Mouse (Mus musculus) heart, embryonic 15.5 days (tissue): ENCODE results near the gene Sh3bgrl2. TPM values are rescaled to one million over a fixed set of nuclear protein-coding genes. Genes with fewer than 3 reads are reported as not detected.

Experiments
- ATAC-seq: fragments of 200-750 bp; cut with Nextera tagmentation; replicated peaks from 2 replicates; pipeline ENCODE4 v1.8.0; 2017; ENCODE audit warnings: low read depth, moderate TSS enrichment; ENCODE audit not compliant: insufficient number of reproducible peaks, insufficient read depth, low FRiP score
- H3K27ac ChIP-seq: fragments of 300-500 bp; sonication (generic); 2 replicates; pipeline ENCODE4 v1.5.1; 2015; ENCODE audit warnings: mild to moderate bottlenecking, inconsistent platforms
- H3K27me3 ChIP-seq: fragments of 300-500 bp; sonication (generic); 2 replicates; pipeline ENCODE4 v1.6.1; 2015; ENCODE audit warnings: inconsistent platforms
- H3K36me3 ChIP-seq: fragments of 300-500 bp; sonication (generic); 2 replicates; pipeline ENCODE4 v1.6.1; 2015; ENCODE audit warnings: mild to moderate bottlenecking, inconsistent platforms
- H3K4me1 ChIP-seq: fragments of 300-500 bp; sonication (generic); replicated peaks from 2 replicates; pipeline ENCODE4 v1.6.1; 2015; ENCODE audit warnings: inconsistent platforms
- H3K4me2 ChIP-seq: fragments of 300-500 bp; sonication (generic); 2 replicates; pipeline ENCODE4 v1.6.1; 2015; ENCODE audit warnings: inconsistent platforms, mild to moderate bottlenecking, moderate library complexity
- H3K4me3 ChIP-seq: fragments of 300-500 bp; sonication (generic); 2 replicates; pipeline ENCODE4 v1.5.1; 2015; ENCODE audit warnings: mild to moderate bottlenecking, inconsistent platforms
- H3K9ac ChIP-seq: fragments of 300-500 bp; sonication (generic); 2 replicates; pipeline ENCODE4 v1.6.1; 2015; ENCODE audit warnings: mild to moderate bottlenecking, inconsistent platforms
- H3K9me3 ChIP-seq: fragments of 300-500 bp; sonication (generic); replicated peaks from 2 replicates; pipeline ENCODE4 v1.6.1; 2016; ENCODE audit warnings: inconsistent platforms
- WGBS: fragments of 180-500 bp; shearing (Covaris S2); methylation state at CpG from one replicate; pipeline ENCODE4 v1.1.7; 2015; ENCODE audit warnings: mixed read lengths; 5-methylcytosine and 5-hydroxymethylcytosine counted together
- polyA plus RNA-seq: library from polyadenylated mRNA; unstranded; fragments of >200 nt; fragmentation: Nextera tagmentation; extraction: Ambion mirVana; gene quantifications from 2 replicates; pipeline ENCODE4 v1.2.1, GENCODE M21; 2015

Gene Sh3bgrl2
- polyA plus RNA-seq, 1 experiment from 2014 or later = 11.9 TPM

DNA sequence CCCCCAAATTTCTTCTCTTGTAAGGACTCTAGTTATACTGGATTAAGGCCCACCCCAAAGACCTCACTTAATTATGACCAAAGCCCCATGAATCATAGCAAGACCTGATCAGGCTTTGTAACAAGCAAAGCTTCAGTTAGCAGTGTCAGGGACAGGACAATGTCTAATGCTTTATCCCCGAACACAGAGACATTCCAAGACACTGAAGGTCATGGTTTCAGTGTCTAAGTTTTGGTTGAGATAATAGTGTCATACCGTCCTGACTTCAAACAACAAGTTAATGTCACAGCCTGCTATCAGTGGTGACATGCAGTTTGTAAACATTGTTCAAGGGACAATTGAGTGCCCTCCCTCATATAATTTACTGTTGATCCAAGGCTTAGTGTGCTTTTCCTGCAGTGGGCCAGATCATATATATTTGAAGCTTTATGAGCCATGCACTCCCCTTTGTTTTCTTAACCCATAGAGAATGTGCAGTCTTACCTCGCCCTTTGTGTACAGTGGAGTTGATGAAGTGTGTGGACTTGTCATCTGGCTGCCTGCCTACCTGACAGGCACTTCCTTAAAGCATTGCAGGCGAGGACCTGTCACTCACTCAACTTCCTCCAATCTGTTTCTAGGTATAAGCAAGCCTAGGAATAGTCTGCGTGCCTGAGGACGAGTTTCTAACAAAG is 67.9 kb downstream of the Sh3bgrl2 start:
- H3K4me3 ChIP-seq = no peak overlapping the region
- no peaks in the 10 kb centered on the region for H3K36me3 ChIP-seq
- peaks cover 13% of the 10 kb centered on the region for H3K4me1 ChIP-seq
- no peak overlapping the region for H3K27ac ChIP-seq
- 18% methylated on average over 6 of the region's 6 CpGs for WGBS
- H3K9me3 ChIP-seq = no peaks in the 10 kb centered on the region
- H3K27me3 ChIP-seq = no peaks in the 10 kb centered on the region
- H3K9ac ChIP-seq = no peak overlapping the region
- H3K4me2 ChIP-seq = peak overlapping the region; percentile 32
- ATAC-seq = no peak; the same call in 1 of the 2 replicates

DNA sequence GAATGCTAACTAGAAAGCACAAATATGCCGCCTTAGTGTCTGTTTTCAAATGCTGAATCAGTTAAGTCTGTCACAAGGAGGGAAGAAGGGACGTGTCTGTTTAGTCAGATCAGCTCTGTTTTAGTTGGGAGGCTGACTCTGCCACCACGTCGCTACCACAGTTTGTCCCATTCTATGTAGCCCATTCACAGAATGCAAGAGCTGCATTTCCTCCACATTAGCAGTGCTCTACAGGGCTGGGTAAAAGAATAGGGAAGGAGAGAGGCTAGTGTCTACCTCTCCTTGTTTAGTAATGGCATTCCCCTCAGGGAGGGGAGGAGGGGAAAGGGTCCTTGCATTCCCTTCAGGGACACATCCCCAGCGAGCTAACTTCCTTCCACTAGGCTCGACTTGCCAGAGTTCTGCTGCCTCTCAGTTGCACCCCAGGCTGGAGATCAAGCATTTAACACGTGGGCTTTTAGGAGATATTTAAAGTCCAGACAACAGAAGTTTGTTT is 68.5 kb downstream of the Sh3bgrl2 start:
- 19% methylated on average over 7 of the region's 7 CpGs for WGBS
- H3K4me2 ChIP-seq = peak overlapping the region; percentile 32
- no peaks in the 10 kb centered on the region for H3K36me3 ChIP-seq
- H3K27ac ChIP-seq = no peak overlapping the region; the same call in 1 of the 2 replicates
- H3K27me3 ChIP-seq = no peaks in the 10 kb centered on the region
- ATAC-seq = no peak
- no peak overlapping the region for H3K9ac ChIP-seq
- no peaks in the 10 kb centered on the region for H3K9me3 ChIP-seq
- no peak overlapping the region for H3K4me3 ChIP-seq
- H3K4me1 ChIP-seq = peaks cover 13% of the 10 kb centered on the region

DNA sequence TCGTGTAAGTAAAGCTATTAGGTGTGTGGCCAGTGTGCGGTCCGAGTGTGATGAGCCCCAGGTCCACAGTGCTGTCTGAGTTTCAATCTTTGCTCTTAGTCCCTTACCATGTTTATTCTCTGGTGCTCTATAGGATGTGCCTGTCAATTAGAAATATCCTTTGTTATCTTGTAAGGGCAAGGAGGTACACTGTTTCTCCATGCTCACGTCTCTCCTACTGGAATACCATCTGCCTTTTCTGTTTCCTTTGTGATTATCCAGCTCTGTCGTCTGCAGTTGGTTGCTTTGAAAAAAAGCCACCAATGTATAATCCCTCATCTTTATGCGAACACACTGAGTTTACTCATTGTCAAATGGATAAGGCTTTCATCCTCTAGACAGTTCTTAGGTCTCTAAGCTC is 75.3 kb downstream of the Sh3bgrl2 start:
- no peak for ATAC-seq

DNA sequence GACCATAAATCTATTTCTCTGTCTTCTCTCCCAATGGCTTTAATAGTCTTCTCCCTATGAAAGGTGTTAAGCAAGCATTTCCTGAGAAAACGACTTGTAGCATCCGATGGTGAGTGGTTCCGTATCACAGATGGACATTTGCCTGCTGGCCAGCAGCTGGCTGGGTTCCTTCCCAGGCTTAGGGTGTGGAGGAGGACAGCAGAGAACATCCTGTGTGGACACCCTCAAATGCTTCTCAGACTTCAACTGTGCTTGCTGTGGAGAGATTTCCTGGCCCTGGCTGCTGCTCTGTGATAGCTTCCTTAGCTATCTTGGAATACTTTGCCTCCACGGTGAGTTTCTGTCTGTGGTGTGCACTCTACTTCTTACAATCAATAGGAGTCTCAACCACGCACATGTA is 76.1 kb downstream of the Sh3bgrl2 start:
- Histone ChIP-seq H3K9me3 (no peaks in the 10 kb centered on the region), H3K4me3 (no peak overlapping the region), H3K9ac (no peak overlapping the region), H3K27ac (no peak overlapping the region), H3K4me2 (no peak overlapping the region), H3K4me1 (peaks cover 3% of the 10 kb centered on the region; the same call in 1 of the 2 replicates), H3K27me3 (no peaks in the 10 kb centered on the region), H3K36me3 (no peaks in the 10 kb centered on the region)
- ATAC-seq = no peak
- 57% methylated on average over 5 of the region's 5 CpGs for WGBS

More for the DNA sequence above, 75.3 kb downstream of the Sh3bgrl2 start:
- no peaks in the 10 kb centered on the region for H3K9me3 ChIP-seq
- no peaks in the 10 kb centered on the region for H3K36me3 ChIP-seq
- no peak overlapping the region for H3K4me3 ChIP-seq
- no peak overlapping the region for H3K27ac ChIP-seq
- peaks cover 3% of the 10 kb centered on the region; the same call in 1 of the 2 replicates for H3K4me1 ChIP-seq
- H3K27me3 ChIP-seq = no peaks in the 10 kb centered on the region
- H3K4me2 ChIP-seq = no peak overlapping the region
- no peak overlapping the region for H3K9ac ChIP-seq
- WGBS = 68% methylated on average over 6 of the region's 6 CpGs

DNA sequence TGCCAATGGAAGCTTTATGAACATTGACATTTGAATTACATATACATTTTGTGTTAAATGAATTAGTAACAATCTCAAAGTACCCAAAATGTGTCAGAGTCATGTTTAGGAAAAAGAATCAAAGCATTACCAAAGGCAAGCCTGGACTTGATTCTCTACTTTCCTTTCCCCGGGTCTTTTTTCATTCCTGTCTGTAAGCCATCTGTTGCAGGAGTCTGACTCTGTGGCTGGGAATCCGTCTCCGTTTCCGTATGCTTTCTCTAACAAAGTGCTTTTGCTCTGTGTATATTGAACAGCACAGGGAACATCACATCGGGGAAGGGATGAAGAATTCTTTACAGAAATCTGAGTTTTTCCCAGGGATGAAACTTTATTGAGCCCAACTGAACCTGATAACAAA is 77.0 kb downstream of the Sh3bgrl2 start:
- Histone ChIP-seq H3K36me3 (no peaks in the 10 kb centered on the region), H3K4me3 (no peak overlapping the region), H3K4me2 (no peak overlapping the region), H3K9ac (no peak overlapping the region), H3K4me1 (peaks cover 3% of the 10 kb centered on the region; the same call in 1 of the 2 replicates), H3K9me3 (no peaks in the 10 kb centered on the region), H3K27me3 (no peaks in the 10 kb centered on the region), H3K27ac (no peak overlapping the region)
- WGBS = 65% methylated on average over 5 of the region's 5 CpGs
- ATAC-seq = no peak

DNA sequence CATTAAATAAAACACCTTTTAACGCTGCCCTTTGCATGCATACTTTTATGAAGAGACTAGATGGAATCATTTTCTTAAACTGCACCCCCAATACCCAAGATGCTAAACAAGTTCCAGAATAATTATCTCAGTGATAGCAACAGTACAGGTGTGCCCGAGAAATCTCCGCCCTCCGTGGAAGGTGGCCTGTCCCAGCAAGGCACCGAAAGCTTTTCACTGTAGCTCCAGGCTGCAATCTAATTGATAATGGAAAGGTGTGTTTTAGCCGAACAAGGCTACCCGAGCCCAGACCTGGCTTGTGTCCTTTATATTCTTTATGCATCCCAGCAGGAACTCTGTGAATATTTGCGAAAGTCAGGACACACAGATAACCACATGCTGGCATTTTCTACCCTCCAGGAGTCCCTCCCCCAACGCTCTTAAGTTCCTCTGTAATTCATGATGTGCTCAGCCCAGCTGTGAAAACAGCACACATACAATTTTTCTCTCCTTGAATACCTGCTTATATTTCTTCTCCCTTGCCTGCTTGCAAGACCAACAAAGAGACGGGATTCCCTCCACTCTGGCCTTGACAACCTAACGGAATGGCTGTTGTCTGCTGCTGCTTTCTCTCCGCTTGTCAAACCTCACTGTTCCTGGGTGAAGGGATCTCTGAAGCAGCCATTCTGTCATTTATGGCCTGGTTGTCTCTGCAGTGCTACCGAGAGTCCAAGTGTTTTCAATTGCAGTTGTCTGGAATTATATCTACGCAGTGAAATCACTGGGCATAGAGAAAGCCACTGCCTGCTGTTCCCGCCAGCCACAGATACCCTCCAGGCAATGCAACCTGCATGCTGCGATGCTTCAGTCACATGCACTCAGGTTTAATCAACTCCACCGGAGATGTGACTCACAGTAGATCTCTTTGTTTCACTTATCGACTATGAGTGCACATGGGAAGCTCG is 80.8 kb downstream of the Sh3bgrl2 start:
- Histone ChIP-seq H3K4me3 (no peak overlapping the region), H3K4me2 (peak overlapping the region; percentile 9), H3K9me3 (no peaks in the 10 kb centered on the region), H3K9ac (no peak overlapping the region), H3K4me1 (peaks cover 3% of the 10 kb centered on the region; the same call in 1 of the 2 replicates), H3K27ac (no peak overlapping the region), H3K27me3 (no peaks in the 10 kb centered on the region), H3K36me3 (no peaks in the 10 kb centered on the region)
- no peak for ATAC-seq
- 32% methylated on average over 19 of the region's 19 CpGs for WGBS

DNA sequence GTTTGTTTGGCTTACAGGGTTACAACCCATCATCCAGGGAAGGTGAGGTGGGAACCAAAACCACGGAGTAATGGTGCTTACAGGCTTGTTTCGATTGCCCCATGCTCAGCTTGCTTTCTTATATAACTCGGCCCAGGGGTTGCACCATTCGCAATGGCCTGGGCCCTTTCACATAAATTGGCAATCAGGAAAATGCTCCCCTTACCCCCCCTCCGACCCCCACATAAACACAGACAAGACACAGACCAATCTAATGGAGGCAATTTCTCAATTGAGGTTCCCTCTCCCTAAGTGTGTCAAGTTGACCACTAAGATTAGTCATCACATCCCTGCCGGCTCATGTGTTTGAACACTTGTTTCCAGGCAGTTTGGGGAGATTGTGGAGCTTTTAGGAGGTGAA is 82.2 kb downstream of the Sh3bgrl2 start:
- H3K27ac ChIP-seq = no peak overlapping the region
- no peak overlapping the region for H3K4me2 ChIP-seq
- no peaks in the 10 kb centered on the region for H3K9me3 ChIP-seq
- ATAC-seq = no peak
- H3K27me3 ChIP-seq = no peaks in the 10 kb centered on the region
- no peaks in the 10 kb centered on the region; the same call in 1 of the 2 replicates for H3K4me1 ChIP-seq
- no peak overlapping the region for H3K9ac ChIP-seq
- 74% methylated on average over 6 of the region's 6 CpGs for WGBS
- no peaks in the 10 kb centered on the region for H3K36me3 ChIP-seq
- H3K4me3 ChIP-seq = no peak overlapping the region

DNA sequence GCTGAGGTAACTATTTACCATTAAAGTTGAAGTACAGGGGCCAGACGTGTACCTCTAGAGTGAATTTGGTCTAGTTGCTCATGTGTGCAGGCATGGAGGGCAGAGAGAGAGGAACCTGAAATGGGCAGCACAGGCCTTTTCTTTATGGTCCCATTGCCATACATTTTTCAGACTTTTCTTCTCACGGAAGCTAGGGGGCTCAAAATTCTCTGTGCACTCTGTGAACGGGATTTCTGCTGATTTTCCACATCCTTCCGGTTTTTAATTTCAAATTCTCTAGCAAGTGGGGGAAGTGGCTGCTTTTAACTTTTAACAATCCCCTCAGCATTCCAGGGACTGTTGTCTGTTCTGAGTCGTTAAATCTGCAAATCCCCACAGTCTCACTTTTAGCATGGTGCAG is 83.8 kb downstream of the Sh3bgrl2 start:
- Histone ChIP-seq H3K4me2 (no peak overlapping the region), H3K4me1 (no peaks in the 10 kb centered on the region; the same call in 1 of the 2 replicates)

DNA sequence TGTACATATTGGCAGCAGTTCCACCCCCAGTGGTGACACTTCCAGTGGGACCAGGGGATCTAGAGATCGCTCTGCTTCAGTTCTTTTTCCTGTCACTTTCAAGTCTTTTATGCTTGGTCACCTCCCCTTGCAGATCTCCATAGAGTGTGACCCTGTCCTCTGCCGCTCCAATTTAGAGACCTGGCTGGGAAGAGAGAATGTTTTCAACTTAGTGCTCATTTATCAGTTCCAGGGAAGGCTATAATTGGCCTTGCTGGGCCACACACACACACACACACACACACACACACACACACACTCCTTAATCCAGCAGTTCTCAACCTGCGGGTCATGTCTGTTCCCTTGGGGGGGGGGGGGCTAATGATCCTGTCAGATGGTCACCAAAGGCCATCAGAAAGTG is 86.6 kb downstream of the Sh3bgrl2 start:
- Histone ChIP-seq H3K27ac (no peak overlapping the region), H3K36me3 (no peaks in the 10 kb centered on the region), H3K9ac (no peak overlapping the region), H3K27me3 (no peaks in the 10 kb centered on the region), H3K9me3 (no peaks in the 10 kb centered on the region), H3K4me2 (no peak overlapping the region), H3K4me1 (no peaks in the 10 kb centered on the region; the same call in 1 of the 2 replicates), H3K4me3 (no peak overlapping the region)
- 52% methylated on average over 3 of the region's 3 CpGs for WGBS
- ATAC-seq = no peak

More for the DNA sequence above, 83.8 kb downstream of the Sh3bgrl2 start:
- Histone ChIP-seq H3K36me3 (no peaks in the 10 kb centered on the region), H3K9ac (no peak overlapping the region), H3K4me3 (no peak overlapping the region), H3K27me3 (no peaks in the 10 kb centered on the region), H3K27ac (no peak overlapping the region), H3K9me3 (no peaks in the 10 kb centered on the region)
- ATAC-seq = no peak
- 51% methylated on average over 5 of the region's 5 CpGs for WGBS

DNA sequence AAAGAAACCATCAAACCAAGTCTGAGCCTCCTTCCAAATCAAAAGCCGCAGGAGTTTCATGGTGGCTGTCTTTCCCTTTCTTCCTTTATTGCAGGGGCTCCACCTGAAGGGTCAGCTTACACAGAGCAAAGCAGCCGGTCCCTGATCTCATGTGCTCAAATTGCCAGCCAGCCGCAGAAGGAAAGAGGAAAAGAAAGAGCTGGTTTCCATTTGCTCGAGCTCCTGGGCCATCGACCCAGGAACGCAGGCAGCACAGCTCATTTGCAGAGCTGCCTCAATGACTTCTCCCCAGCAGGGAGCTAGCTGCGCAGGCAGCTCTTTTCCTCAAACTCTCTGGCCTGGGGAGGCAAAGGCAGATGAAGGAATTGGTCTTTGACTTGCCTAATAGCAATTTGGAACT is 87.9 kb downstream of the Sh3bgrl2 start:
- Histone ChIP-seq H3K4me3 (no peak overlapping the region), H3K4me1 (no peaks in the 10 kb centered on the region; the same call in 1 of the 2 replicates), H3K36me3 (no peaks in the 10 kb centered on the region), H3K27me3 (no peaks in the 10 kb centered on the region), H3K9ac (no peak overlapping the region), H3K9me3 (no peaks in the 10 kb centered on the region), H3K4me2 (no peak overlapping the region), H3K27ac (no peak overlapping the region)
- WGBS = 21% methylated on average over 7 of the region's 7 CpGs
- ATAC-seq = no peak

DNA sequence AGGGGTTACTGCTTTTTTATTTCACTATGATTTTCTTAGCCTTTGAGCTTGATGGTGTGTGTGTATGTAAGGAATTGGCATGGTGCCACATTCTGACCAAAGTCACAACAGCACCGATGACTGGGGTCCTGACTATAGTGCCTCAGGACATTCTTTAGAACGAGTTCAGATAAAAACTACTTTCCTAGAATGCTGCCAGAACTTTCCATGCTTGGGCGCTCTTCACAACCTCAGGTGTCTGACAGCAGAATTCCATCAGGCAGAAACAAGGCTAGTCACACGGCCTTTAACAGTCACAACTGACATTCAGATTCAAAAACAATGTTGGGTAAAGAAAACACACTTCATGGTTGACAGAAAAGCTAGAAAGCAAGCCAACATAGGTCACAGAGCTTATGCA is 95.0 kb downstream of the Sh3bgrl2 start:
- peak overlapping the region; percentile 47; the same call in 1 of the 2 replicates for H3K27ac ChIP-seq
- no peaks in the 10 kb centered on the region for H3K36me3 ChIP-seq
- no peaks in the 10 kb centered on the region for H3K9me3 ChIP-seq
- no peak overlapping the region for H3K9ac ChIP-seq
- H3K4me3 ChIP-seq = no peak overlapping the region
- WGBS = 18% methylated on average over 4 of the region's 4 CpGs
- H3K27me3 ChIP-seq = no peaks in the 10 kb centered on the region
- no peak overlapping the region for H3K4me2 ChIP-seq
- ATAC-seq = no peak
- H3K4me1 ChIP-seq = peaks cover 8% of the 10 kb centered on the region
